Mouse (Mus musculus): Measurements from ENCODE around the gene Gm12887.

The Gm12887 gene

GRCm38 (mm10) chr4:121622003-121622402, at the start of gene Gm12887:
TSS of gene Gm12887 (minus strand) at chr4:121622103.
- DNase-seq (ENCODE audit: extremely low read depth, low read depth) = no peak

GRCm38 (mm10) chr4:121657040-121657439, 35.1 kb upstream of the Gm12887 start:
- DNase-seq (ENCODE audit: extremely low read depth, low read depth) = no peak

Measured in MEL-GATA-1-ER (cell line).